Mouse (Mus musculus) adipocyte (in vitro differentiated cells): ENCODE results near the gene Rpgrip1.

Experiments used
- DNase-seq: peaks from one replicate; pipeline ENCODE4 v3.0.0-alpha.2; 2016; ENCODE audit warnings: low spot score

The Rpgrip1 gene

DNA sequence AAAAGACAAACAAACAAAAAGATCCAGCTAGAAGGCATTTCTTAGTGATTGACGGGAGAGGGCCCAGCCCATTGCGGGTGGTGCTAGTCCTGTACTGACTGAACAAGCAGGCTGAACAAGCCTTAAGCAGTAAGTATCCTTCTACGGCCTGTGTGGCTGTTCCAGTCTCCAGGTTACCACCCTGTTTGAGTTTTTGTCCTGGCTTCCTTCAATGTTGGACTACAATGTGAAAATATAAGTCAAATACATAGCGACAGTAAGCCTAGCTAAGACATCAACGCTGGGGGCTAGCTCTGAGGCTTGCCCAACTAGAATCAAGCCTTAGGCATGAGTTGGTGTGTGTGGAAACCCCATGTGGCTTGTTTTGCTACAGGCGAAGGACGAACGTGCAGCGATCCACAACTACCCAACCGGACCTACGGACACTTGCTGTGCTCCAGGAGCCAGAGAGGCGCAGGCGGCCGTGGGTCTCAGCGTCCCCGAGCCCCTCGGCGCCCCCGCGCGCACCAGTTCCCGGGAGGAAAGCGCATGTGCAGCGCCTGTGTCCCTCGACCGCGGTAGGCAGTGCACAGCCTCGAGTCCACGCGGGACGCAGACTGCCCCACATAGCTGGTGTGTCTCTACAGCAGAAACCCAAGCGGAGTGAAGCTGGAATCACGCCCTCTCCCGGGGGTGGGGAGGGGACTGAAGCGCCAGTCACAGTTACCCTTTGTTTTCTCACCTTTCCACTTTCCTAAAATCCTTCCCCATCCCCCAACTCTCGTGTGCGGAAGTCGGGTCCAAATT, 8.5 kb downstream of the Rpgrip1 start:
- DNase-seq = no peak

DNA sequence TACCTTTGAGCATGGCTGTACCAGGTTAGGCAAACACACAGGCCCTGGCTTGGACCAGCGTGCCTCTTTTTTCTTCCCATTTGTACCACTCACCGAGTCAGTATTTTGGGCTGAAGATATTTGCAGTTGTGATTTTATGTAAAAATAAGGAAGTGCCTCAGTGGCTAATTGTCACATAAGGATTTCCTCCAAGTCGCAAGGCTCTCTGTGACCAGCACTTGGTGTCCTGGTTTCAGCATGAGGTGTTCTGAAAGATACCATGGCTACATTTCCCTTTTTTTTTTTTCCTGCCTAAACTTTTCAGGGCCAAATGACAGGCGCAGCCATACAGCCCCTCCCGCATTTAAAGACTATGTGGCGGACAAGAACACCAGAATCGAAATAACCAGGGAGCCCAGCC, 9.7 kb downstream of the Rpgrip1 start:
- no peak for DNase-seq

DNA sequence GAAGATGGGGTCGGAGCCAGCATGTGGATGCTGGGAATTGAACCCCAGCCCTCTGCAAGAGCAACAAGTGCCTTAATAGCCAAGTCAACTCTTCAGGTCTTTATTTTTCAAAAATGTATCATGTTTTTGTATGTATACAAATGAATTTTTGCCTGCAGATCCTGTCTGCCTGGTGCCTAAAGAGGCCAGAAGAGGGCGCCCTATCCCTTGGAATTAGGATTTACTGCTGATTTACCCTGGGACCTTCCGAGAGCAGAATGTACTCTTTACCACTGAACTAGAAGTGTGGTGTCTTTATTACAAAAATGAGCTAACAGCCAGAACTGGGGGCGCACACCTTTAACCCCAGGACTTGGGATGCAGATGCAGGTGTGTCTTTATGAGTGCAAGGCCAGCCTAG, 13.4 kb downstream of the Rpgrip1 start:
- DNase-seq = peak; percentile 80

DNA sequence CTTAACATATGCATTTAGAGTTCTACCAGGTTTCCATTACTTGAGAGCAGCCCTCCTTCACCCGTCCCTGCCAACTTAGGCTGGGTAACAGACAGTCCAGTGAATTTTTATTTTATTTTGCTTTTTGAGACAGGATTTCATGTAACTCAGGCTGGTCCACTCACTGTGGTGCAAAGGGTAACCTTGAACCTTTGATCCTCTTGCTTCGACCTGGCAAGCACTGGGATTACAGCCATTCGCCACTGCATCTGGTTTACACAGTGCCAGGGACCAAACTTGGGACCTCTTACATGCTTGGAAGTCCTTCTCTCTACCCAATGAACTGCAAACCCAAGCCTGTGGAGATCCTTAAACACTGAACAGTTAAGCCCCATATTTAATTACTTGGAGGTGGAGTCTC, 14.1 kb downstream of the Rpgrip1 start:
- DNase-seq = no peak

DNA sequence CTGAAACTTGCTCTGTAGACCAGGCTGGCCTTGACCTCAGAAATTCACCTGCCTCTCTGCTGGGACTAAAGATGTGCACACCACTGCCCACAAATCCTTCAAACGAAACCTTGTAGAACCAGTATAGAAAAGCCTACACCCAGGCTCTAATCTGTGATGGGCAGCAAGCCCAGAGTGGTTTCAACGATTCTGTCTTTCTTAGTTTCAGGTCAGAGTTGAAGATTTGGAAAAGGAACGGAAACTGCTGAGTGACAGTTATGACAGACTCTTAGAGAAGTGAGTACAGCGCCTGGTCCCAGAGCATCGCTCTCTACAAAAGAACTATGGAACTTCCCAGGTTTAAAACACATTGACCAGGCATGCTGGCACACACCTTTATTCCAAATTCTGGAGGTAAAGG, 23.1 kb downstream of the Rpgrip1 start:
- DNase-seq = peak; percentile 61

DNA sequence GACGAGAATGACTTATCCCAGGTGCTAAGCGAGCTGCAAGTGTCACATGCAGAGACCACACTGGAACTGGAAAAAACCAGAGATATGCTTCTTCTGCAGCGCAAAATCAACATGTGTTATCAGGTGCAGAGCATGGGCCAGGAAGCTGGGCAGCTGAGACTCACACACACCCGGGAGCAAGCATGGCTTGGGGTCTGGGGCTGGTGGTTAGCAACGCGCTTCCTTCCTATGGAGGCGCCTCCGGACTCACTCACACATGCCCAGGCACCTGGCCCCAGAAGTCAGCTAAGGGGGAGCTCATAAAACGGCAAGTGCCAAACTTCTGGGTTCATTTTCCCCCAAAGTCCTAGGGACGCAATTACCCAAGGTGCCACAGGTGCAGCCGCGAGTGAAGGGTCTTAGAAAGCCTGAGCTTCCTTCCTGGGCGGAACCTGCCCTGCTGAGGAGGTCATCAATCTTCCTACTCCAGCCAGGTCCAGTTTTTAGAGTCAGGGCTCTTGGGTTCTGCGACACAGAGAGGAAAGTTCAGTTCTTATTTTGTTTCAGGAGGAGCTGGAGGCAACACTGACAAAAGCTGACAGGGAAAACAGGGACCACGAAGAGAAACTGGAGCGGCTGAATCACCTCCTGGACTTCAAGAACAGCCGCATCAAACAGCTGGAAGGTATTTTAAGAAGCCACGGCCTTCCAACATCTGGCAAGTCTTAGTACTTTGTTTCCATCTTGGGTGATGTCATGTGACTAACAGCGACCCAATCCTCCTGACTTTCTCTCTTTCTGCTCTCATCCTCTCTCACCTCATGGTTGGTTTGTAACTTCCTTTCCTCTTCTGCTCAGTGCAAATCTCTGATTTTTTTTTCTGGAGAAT, 30.3 kb downstream of the Rpgrip1 start:
- DNase-seq = no peak

DNA sequence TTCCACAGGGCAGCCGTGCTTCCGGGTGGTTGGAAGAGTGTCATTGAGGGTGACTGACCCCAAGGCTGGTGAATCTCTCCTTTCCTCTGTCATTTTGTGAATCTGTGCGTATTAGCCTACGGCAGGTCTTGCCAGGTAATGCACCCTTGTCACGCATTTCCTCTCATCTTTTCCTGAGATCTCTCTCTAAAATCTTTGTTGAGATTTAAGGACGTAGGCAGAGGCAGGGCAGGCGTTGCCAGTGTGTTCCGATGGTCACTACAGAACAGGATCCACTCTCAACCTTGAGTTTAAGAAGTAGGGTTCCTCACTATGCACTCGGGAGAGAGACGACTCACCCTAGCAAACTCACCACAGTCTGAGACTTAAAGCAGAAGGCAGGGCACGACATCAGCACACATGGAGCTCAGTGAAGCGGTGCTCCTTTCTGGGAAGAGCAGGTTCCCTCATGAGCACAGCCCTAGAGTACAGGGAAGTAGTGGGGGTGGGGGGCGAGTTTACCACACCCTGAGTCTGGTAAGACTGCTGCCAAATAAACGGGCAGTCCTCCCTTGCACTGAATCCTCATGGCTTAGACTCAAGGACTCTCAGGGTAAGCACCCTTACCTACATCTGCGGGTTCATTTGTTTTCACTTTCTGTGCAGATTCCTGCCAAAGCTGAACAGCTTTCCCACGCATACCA, 31.1 kb downstream of the Rpgrip1 start:
- no peak for DNase-seq

DNA sequence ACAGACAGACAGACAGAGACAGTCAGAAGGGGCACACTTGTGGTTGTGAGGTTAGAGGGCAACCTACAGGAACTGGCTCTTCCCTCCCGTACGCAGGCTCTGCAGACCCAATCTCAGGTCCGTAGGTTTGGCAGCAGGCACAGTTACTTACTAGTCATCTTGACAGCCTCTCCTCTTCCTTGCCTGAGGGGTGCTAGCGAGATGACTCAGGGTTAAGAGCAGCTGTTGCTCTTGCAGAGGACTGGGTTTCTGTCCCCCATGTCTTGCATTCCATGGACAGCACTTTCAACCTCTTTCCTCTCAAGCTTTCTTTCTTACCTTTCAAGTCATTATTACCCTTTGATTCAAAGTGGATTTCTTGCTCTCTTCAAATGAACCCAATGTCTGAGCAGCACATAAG, 33.7 kb downstream of the Rpgrip1 start:
- no peak for DNase-seq

DNA sequence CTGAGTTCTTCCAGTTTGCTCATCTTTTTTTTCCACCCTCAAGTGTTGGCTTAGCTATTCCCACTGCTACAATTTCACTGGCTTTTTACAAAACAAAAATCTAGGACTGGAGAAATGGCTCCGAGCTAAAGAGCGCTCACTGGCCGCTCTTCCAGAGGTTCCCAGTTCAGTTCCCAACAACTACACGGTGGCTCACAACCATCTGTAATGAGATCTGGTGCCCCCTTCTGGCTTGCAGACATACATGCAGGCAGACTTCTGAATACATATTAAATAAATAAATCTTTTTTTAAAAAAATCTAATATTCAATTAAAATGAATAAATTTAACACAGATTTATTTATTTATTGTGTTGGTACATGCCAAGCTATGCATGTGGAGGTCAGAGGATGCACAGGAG, 36.0 kb downstream of the Rpgrip1 start:
- peak; percentile 19 for DNase-seq

DNA sequence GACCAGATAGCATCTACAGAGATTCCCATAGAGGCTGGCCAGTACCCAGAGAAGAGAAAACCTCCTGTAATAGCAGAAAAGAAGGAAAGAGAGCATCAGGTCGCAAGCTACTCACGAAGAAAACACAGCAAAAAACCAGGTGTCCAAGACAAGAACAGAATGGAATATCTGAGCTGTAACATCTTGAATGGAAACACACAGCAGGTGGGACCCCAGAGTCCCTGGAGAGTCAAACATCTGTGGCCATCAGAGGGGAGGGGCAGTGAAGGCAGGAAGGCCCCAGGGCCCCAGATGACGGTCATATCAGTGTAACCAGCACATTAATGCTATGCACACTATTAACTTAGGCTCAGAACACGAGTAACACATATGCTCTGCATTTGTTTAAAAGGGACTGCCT, 39.4 kb downstream of the Rpgrip1 start:
- DNase-seq = no peak

DNA sequence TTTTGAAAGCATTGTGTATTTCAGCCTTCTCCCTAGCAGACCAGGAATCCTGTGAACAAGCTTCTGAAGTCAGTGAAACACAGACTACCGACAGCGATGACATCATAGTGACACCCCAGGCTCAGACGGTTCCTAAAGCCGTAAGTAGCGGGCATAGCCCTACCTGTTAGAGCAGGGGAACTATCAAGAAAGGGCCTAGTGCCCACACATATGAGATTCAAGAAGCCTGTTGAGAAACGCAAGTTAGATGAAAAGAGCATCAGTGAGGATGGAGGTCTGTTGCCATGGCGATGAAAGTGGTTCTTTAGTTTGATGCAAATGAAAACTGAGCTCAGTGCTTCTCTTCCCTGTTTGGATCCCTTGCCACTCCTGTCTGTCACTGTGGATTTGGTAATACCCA, 41.7 kb downstream of the Rpgrip1 start:
- no peak for DNase-seq

DNA sequence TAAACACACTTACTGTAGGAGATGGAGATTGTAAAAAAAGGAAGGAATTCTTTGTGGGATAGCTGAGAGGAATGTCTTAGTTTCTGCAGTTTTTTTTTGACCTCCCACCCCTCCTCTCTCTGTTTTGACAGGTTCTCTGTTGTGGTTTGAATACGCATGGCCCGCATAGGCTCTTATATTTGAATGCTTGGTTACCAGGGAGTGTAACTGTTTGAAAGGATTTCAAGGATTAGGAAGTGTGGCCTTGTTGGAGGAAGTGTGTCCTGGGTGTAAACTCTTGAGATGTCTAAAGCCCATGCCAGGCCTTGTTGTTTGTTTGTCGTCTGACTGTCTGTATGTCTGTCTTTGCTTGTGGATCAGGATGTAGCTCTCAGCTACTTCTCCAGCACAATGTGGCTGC, 42.1 kb downstream of the Rpgrip1 start:
- no peak for DNase-seq

DNA sequence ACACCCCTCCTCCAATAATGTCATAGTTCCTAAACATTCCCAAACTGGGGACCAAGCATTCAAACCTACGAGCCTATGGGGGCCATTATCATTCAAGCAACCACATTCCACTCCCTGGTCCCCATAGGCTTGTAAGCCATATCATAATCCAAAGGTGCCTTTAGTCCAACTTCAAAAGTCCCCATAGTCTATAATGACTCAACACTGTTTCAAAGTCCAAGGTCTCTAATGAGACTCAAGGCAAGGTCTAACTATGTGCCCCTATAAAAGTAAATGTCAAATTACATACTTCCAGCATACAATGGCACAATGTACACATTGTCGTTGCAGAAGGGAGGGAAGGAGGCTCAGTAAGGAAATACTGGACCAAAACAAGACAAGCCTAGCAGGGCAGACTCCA, 44.5 kb downstream of the Rpgrip1 start:
- no peak for DNase-seq

DNA sequence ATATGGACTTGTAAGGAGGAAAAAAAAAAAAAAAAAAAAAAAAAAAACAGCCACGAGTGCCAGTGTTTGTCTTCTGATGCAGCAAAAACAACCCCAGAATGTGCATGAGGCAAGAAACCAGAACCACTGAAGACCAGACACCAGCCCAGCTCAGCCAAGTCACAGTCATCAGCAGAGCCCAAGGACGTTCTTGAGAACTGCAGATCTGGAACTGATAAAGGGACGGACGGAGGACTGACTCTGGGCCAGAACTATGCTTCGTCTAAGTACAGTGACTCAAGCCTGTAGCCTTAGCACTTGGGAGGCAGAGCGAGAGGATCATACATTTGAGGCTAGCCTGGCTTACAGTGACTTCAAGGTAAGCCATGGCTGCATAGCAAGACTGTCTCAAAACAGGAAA, 50.4 kb downstream of the Rpgrip1 start:
- no peak for DNase-seq

DNA sequence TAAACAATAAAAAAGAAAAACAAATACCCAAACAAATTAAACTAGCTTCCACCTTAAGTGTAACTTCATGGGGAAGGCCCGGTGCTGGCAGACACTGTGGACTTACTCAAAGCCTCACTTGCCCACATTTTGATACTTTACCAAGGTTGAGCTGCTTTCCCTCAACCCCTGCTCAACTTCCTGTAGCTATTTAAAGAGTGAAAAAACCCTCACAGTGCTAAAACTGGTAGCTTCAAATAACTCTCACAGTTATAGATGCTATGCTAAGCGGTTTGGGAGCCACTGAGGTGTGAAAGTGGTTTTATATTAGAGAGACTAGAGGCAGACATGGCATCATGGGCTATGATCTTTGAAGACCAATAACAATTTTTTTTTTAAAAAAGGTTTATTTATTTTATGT, 56.1 kb downstream of the Rpgrip1 start:
- no peak for DNase-seq

DNA sequence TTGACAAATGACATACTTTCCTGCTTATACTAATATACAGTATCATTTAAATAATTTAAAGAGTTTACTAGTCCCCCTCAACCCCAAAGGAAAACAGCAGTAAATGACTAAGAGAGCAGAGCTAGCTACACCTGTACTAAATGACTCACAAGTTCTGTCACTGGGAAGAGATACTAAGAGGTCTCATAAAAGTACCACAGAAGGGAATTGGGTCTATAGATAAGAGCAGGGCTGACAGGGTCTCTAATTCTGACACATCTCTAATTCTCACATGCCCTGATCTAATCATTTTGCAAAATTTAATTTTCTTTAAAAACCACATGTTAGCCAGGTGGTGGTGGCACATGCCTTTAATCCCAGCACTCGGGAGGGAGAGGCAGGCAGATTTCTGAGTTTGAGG, 78.3 kb downstream of the Rpgrip1 start:
- no peak for DNase-seq

DNA sequence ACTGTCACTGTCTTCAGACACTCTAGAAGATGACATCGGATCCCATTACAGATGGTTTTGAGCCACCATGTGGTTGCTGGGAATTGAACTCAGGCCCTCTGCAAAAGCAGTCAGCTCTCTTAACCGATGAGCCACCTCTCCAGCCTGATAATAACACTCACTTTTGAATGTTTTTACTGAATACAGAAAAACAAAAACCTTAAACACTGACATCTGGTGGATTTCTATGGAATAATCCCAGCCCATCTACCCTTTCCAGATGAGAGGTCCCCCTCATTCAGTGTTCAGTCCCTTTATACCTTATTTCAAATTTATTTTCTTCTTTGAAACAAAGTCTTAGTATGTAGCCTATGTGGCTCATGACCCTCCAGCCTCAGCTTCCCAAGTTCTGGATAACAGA, 79.0 kb downstream of the Rpgrip1 start:
- DNase-seq = peak; percentile 30

DNA sequence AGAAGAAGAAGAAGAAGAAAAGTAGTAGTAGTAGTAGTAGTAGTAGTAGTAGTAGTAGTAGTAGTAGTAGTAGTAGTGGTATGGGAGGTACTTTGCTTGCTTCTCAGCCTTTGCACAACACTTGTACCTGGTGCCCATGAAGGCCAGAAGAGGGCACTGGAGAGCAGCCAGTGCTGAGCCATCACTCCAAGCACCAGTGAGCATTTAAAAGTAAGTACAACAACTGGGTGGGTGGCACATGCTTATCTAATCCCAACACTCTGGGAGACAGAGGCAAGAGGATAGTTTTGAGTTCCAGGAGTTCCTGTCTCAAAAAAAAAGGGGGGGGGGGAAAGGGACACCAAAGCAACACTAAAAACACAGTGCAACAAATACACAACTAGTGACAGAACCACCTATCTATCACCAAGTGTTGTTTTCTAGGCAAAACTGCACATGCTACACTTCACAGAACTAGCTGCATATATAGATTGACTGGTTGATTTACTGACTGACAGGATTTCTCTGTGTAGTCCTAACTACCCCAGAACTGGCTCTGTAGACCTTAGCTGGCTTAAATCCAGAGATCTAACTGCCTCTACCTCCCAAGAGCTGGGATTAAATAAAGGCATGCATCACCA, 80.3 kb downstream of the Rpgrip1 start:
- DNase-seq = peak; percentile 47

DNA sequence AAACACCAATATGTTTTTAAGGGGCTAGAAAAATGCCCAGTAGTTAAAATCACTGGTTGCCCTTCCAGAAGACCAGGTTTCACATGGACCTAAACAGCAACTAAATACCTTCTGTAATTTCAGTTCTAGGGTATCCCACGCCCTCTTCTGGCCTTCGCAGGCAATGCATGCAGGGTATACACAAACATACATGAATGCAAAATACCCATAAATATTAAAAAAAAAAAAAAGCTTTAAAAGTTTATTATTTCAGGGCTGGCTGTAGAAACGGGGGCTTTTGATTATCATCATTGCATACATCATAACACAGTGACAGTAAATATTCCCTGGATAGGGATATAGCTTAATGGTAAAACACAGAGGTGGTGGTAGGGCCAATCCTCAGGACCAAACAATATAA, 85.2 kb downstream of the Rpgrip1 start:
- peak; percentile 65 for DNase-seq

DNA sequence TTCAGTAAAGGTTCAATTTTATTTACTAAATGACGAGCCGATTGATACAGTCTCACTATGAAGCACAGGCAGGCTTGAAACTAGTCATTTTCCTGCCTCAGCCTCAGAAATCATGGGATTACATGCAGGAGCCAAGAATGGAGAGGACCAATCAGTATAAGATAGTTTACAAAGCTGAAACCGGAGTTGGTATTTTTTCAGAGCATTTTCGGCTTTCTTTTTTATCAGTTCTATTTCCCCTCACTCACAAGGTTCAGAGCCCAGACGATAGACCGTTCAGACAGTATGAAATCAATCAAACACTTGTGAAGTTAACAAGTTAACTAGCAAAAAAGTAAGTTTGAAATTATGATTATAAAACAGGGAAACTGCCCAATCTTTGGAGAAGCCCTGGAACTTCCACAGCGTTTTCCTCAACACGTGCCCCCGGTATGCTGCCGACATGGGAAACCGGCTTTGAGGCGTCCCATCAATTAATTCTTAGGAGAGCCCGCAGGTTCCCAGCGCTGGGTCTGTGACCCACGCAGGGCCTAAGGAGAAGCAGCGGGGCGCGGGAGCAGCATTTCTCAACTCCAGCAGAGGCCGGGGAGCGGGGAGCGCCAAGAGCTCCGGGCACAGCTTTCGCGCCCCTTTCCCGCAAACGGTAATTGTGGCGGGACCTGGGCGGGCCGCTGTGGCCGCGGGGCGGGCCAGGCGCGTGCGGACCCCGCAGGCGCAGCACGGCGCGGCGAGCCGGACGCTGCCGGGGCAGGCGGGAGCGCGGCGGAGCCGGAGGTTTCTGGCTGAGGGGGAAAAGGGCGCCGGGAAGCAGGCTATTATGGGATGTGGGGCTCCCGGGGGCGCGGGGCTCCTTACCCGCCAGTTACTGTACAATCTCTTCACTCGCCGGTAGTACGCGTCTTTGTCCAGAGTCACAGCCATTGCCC, 86.0 kb downstream of the Rpgrip1 start:
- DNase-seq = peak; percentile 43

DNA sequence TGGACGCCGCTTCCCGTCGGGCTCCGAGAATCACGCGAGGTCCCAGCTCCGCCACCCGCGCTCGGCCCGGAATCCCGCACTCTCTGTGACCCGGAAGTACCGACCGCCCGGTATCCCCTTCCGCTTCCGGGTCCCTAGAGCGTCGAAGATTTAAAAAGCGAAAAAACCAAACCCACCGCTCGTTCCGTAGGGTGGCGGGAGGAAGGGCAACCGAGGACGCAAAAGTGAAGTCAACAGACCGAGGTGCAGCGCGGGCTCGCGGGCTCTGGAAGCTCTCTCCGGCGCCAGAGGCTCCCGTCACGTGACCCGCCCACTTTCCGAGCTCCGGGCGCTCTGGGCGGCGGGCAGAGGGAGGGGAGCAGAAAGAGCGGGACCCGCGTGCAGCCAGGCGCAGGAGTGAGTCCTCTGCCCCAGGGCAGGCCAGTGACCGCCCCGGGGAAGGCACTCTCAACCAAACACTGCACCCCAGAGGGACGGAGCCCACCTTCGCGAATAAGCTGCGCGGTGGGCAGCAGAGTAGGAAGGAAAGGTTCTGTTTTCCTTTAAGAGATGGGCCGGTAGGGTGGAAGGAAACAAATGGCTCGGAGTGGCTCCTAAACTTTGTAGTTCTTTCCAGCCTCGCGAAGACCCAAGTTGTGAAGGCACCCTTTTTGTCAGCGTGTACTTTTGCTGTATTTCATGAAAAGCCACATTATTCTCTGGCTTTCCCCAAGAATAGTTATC, 86.8 kb downstream of the Rpgrip1 start, which contains the start of gene Supt16:
Gene Supt16, minus strand, starts transcription at position 261 of the 723 bp plus-strand sequence.
- DNase-seq = peak; percentile 89
